Mouse (Mus musculus): ENCODE measurements around the gene Cfap77. TPM values are rescaled to one million over a fixed set of nuclear protein-coding genes. Genes with fewer than 3 reads are reported as not detected.

Cfap77 gene
- total RNA-seq, 2 experiments from 2014 or later = 0.51 TPM; not detected in 1

DNA sequence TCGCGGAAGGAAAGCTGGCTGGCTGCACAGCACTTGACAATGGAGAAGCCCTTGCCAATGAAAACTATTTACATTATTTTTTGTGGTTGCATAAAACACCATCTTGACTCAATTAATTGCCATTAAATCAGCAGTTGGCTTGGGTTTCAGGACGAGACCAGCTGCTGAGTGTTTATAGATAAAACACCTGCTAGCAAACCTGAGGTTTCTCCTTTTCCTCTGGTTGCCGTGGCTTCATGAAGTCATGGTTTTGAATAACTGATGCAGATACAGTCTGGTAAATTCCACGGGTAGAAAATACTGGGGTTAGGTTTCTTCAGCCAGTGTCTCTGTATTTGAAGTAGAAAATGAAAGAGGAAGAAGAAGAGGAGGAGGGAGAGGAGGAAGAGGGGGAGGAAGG, 2.9 kb downstream of the Cfap77 start:
- DNase-seq = no peak

DNA sequence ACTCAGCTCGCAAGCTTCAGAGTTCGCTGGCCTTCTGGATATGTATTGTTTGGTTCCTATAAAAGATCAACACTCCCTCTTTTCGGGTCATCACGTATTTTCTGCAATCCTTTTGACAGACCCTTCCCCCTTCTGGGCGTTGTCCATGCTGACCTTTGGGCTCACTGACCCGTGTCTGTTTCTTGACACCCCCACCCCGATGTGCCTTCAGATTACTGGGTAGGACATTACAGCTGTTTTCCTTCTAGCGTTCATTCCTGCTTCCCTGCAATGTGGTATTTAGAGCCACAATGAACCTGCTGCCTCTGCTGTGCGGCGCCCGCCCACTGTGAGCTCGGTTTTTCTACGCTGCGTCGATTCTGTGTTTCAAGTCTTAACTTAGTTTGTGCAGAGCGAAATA, 8.7 kb downstream of the Cfap77 start:
- DNase-seq = no peak

DNA sequence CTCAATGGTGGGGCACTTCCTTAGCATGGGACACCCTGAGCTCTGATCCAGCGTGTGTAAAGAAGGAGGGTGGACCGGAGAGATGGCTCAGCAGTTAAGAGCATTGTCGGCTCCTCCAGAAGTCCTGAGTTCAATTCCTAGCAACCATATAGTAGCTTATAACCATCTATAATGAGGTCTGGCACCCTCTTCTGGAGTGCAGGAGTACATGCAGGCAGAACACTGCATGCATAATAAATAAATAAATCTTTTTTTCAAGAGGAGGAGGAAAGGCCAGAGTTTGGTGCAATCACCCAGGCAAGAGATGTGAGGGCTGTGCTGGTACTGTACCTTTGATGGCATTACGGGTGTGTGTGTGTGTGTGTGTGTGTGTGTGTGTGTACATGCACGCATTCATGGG, 12.7 kb downstream of the Cfap77 start:
- no peak for DNase-seq

DNA sequence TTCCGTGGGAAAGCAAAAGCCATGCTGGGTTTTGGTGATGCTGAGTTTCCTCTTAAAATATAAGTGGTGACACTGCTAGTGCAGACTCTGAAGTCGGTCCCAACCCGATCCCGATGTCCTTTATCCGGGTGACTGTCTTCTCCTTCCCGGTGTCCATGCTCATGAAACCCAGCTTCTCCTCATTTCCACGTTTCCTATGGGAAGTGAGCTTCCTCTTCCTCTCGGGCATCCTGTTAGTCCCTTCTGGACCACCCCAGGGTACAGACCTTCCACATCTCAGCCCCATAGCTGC, 13.4 kb downstream of the Cfap77 start:
- DNase-seq = no peak

DNA sequence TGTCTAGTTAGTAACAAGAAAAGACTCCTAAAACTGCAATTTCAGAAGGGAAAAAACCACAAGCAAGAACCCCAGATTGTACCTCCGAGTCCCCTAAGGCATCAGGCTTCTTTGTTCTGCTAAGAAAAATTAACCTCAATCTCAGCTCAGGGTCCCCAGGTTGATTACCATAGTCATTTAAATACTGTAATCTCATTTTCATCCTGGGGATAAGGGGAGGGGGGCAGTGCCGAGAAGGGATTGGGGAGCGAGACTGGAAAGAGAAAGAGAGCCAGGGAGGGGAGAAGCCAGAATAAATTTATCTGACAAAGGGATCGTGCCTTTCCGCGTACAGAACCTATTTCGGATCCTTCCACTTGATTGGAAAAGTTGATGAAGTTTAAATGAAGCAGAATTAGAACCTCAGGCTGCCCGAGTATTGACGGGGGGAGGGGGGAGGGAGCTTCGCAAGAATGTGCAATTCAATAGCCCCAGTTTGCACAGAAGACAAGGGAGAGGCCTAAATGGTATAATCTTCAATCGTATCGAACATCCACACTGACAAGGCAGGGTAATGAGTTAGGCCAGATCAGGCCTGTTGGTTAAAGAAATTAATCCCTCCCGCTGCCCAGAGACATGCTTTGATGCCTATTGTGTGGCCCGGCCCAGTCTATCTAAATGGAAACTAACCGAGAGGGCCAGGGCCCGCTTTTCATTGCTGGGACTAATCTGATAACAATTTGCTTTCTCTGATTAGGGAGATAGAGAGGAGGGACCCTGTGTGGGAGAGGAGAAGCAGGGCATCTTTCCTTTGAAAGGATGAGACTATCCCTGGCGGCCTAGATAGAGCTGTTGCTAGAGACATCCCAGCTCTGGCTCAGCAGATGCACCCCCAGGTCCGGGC, 14.0 kb downstream of the Cfap77 start:
- no peak for DNase-seq

DNA sequence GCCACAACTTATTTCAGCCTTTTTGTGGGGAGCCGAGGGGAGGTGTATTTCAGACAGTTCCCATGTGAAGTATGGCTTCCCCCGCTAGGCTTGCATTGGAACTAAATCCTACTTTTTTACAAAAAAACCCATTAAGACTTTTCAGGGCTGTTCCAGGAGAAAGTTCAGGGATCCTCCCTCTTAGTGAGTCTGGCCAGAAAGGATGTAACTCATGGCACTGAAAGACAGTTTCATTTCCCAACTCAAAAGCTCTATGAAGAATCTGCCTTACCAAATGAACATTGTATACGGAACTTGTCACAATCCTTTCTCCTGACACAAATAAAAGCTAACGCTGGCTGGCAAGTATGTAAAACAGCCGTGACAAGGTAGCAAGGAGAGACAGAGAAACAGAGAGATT, 15.1 kb downstream of the Cfap77 start:
- DNase-seq = no peak

DNA sequence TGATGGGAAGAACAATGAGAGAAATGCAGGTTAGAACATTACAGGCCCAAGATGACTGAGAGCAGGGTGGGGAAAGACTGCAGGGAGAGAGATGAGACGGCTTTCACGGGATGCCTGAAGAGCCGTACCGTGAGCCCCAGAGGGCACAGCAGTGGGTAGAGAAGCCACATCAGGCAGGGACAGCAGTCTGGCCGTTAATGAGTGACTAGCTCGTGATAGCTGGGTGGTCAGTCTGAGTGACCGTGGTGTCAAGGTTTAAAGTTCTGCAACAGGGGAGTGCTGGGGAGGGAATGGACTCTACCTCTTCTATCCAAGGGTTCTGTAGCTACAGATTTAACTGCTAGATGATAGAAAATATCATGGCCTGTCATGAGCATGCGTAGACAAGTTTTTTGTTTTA, 19.2 kb downstream of the Cfap77 start:
- no peak for DNase-seq

DNA sequence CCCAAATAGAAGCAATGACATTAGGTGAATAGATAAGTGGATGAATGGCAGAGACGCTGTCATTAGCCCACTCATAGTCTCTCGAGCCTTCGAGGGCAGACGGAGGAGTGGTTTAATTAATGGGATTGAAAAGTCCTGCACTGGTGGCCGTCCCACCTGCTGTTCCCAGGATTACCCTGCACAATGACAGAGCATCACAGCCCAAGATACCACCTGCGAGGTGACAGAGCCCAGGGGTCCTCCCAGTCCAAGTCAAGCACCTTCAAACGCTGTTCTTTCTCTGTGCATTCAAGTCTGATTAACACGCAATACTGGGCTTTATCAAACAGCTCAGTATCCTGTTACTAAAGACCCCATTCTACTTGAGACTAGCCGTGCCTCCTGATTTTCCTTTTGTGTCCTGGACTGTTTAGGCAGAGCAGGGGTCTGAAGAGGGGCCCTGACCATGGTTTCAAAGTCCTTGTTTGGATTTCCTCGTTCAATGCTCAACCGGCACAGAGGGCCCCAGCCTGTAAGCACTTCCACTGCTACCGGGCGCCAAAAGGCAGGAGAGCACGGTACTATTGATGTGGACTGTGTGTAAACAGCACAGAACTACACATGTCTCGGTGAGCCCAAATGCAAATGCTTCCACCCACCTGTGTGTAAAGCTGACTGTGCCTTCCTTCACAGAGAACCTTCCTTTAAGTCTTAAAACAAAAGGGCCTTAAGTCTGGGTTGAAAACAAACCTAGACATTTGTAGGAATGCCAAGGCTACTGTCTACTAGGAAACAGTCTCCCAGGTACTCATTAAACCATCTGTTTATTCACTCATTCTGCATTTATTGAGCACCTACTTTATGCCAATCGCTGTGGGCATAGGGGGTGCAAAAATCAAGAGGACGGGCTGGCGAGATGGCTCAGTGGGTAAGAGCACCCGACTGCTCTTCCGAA, 20.1 kb downstream of the Cfap77 start:
- no peak for DNase-seq

DNA sequence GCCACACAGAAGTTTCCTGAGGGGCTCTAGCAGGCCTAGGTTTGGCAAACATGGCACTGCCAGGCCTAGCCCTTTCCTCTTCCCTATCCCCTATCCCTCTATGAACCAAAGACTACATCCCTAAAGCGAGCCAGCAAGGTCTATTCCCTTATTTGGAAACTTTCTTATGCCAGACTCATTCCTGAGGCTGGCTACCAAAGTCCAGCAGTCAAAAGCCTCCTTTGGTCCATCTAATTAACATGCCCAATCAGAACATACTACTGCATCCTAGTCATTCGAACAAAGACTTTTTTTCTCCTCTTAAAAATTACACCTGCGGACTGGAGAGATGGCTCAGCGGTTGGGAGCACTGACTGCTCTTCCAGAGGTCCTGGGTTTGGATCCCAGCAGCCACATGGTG, 22.9 kb downstream of the Cfap77 start:
- no peak for DNase-seq

DNA sequence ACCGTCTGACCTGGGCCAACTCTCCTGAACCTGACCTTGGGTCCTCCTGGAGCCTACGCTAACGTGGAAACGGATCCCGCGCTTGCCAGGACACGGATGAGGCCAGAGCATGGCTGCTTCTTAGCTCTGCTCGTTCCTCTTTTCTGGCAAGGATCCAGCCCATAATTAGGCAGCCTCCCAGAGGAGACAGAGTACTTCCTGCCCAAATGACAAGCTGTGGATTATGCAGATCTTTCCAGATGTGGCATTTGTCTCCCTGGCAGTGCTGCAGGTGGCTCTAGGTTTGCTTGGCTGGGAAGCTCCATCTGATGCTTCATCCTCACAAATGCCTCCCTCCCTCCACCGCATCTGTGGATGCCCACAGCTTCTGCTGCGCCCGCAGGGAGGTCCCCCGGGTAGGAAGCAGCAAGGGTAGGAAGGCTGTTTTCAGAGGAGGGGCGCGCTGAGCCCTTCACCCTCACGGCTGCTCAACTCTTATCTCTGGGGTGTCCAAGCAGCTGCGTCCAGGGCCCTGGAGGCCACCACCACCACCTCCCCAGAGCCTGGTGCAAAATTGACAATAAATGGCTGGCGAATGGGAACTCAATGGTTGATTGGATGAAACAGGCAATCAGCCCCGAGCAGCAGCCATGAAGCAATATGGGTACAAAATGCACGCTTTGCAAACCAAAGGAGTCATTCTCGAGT, 24.7 kb downstream of the Cfap77 start:
- peak; percentile 22 to 33 for DNase-seq

DNA sequence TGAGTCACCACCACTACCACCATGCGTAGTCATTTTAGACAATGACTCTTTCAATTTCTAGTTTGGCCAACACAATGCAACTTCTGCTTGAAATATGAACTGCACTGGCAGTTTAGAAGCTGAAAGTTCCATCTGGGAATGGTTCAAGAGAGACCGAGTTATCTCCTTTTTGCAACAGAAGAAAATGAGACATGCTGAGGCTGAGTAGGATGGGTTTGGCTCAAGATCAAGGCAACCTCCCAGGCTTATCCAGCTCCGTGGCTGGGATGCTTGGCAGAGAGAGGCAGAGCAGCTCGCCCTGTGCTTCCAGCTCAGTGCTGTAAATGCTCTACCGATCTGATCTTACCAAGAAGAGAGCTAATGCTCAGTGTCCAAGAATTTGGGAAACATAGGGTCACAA, 29.6 kb downstream of the Cfap77 start:
- peak in 1 of 2 experiments; percentile 4 for DNase-seq

DNA sequence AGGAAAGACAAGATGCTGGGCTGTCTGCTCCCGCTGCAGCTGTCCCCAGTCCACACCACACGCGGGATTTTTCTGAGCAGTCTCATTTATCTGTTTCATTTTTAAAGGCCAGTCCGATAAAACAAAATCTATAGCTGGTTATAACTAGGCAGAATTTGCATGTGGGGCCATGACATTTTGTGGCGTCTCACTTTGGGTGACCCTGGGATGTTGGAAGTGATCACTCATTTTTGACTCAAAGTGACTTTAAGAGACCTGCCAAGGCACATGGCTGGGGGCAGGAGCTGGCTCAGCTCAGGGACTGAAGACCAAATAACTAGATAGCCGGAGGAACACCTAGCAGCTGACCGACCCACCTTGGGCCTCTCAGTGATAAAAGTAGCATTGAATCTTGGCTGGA, 31.9 kb downstream of the Cfap77 start:
- DNase-seq = no peak

DNA sequence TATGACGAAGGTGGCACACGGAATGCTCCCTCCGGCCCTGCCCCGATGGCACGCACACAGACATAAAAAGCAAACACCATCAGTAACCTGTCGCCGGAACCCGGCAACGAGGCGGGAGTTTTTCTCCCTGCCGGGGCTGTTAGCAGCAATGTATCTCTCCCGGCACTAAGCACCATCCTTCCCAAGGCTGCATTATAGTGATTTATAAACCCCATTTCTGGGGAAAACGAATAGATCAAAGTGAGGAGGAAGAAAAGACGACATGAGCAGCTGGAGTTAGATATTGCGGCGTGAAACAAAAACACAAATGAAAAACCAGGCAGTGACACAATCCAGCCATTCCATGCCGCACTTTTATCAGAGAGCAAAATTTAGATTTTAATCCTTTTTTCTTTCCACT, 33.8 kb downstream of the Cfap77 start:
- DNase-seq = no peak

DNA sequence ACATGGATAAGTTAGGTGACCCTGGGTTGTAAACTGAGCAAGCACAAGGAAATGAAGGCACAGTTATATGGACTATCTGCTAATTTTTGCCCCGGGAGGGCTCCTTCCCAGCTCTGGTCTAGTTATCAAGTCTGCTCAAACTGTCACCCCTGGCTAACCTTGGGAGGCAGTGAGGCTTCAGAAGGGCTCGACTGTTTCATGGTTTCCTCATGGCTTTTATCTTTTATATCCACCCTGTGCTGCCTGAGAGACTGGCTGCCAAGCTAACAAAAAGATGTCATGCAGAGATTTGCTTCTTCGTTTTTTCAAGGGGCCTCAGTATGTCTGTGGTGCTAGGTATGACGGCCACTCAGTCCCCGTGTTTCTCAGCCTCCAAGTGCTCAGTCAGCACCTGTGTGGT, 36.2 kb downstream of the Cfap77 start:
- DNase-seq = no peak

DNA sequence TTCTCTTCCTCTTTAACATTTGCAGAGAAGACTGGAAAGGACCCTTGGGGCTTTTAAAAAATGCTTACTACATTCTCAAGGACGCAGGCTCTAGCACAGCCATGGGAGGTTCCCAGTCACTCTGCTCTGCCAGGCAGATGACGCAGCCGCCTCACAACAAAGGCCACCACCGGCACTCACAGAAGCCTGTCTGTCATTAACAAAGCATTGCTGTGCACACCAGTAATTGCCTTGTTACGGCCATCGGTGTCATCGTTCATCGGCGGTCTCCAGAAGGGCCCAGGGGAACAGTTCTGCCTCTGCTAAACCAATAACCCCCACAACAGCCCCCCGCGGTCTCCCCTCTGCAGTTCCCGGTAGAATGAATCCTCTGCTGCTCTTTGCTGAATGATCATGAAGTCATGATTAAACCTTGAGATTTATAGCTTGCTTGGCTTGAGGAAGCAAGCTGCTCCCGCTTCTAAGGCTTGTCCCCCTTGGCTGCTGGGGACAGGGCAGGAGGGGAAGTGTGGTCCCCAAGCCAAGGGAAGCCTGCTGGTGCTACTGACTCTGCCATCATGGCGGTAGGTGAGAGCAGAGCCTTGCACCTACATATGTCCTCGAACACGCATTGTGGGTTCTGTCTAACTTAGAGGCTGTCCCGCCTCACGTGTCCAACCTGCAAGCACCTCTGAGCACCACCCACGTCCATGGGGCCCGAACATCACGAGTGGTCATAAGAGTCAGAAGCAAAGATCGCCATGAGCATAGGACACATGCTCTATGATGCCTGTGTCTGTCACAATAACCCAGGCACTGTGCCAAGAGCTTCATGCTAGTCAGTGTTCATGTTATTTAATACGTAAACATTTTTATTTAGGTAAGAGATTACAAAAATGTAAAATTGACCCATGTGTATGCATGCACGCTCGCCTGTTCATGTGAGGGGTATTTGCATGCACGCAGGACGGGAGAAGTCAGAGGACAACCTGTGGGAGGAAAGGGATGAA, 38.0 kb downstream of the Cfap77 start:
- DNase-seq = no peak

DNA sequence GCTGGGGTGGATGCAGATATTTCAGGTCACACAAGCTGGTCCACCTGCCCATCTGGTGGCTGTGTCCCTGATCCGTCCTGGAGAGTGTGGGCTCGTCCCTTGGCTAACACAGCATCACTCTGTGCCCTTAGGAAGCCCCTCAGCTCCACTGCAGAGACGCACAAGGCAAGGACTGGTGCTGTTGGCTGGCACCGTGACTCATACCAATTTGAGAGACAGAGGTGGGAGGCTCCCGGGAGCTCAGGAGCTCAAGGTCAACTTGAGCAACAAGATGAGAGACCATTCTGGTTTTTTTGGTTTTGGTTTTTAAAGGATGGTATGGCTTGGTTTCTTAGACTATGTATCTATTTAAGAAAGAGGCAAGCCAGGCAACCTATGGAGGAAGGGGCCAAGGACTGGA, 42.3 kb downstream of the Cfap77 start:
- DNase-seq = no peak

DNA sequence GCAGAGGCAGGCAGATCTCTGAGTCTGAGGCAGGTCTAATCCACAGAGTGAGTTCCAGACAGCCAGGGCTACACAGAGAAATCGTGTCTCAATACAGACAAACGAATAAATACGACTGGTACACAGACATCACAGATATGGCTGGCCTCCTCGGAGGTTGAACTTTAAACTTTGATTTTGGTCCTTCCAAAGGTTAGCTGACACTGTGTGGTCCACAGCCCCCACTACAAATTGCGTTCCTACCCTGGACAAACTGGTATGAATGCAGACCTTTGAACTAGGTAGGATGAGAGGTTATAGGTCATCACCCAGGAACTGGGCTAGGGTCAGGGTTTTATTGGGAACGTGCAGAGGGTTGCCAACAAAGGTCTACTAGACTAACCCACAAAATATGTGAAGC, 47.2 kb downstream of the Cfap77 start:
- DNase-seq = no peak

DNA sequence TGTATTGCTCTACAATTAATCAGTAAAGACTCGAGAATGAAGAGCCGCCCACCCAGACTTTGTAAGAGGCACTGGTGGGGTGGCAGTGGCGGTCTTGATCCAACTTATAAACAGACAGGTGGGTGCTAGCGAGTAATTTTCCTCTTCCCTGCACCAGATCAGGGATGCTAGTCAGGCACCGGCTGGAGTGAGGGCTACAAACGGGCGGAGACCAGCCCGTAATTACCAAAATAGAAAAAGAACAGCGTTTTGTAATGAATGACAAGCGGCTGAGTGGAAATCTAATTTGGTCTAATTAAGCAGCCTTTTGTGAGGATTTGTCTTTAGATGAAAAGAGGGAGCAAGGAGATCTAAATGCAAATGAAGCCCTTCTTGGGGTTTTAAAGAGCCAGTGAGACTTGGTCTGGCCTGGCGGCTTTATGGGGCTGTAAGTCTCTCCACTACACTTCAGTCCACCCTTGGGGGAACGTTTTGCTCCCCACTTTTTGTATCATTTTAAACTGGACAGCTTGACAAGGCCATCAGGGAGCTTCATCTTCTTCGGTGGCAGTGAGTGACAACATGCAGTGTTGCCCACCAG, 48.3 kb downstream of the Cfap77 start:
- DNase-seq = no peak

DNA sequence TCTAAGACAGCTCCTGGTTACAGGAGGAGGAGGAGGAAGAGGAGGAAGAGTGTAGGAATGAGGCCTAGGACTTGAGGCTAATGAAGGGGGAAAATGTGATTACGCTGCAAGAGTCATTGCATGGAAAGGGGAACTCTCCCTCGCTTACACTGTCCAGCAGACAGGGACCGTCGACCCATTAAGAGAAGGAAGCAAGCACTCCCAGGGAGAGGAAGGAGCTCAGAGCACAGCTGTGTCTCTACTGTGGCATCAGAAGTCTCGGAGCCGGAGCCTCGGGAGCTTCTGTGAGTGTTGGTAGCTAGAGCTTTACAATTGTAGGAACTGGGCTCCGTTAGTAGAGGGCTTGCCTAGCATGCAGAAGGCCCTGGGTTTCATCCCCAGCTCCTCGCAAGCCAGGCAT, 50.8 kb downstream of the Cfap77 start:
- peak in 1 of 2 experiments; percentile 38 for DNase-seq

DNA sequence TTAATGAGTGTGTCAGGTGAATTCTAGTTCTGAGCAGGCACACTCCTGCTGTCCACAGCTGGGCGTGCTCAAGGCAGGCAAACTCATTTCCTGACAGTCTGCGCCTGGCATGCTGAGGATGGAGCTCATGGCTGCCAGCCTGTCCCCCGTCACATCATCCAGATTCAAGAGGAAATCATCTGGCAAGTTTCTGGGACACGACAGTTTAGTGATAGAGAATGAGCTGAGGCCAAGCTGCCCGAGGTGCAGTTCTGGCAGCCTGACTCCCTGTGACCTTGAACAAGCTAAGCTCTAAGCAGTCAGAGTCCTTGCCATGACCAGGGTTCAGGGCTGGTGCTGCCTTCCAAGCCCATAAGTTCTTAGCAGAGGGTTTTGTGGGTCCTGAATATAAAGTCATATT, 56.6 kb downstream of the Cfap77 start:
- peak; percentile 17 to 61 for DNase-seq

DNA sequence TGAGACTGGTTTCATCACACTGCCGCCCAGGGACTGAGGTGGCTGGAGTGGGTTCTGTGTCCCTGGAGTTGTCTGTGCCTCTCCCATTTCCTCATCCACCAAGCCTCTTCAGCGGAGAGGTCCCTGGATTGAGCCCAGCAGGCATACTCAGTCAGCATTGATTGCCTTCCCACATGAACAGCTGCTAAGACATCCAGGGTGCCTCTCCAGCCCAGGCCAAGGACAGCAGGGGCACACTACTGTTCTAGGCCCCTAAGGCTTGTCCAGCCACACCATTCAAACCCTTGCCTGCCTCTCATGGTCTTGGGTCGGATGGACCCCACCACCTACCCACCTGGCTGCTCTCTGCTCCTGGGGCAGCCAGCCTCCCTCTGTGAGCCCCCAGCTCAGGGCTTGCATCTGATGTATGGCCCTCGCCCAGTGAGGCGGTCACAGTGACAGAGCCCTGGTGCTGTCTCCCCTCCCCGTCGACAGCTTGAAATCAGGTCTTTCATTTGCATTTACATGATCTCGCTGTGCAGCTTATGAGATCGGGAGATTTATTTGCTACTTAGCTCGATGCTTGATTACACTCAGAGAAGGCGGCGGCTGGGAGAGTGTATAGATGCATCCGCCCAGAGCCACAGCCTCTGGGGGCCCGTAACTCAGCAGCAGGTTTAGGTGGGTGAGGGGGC, 57.6 kb downstream of the Cfap77 start:
- no peak for DNase-seq

Data from heart, adult 18-20 months (tissue).